Mouse (Mus musculus) testis, adult 2 months (tissue): ENCODE results near the gene Osmr. TPM values are rescaled to one million over a fixed set of nuclear protein-coding genes. Genes with fewer than 3 reads are reported as not detected.

Experiments used
- H3K27ac ChIP-seq: fragments of 200-500 bp; 2 replicates; pipeline ENCODE4 v1.5.1; 2012; ENCODE audit warnings: low read depth, low read length; ENCODE audit not compliant: control insufficient read depth, insufficient read depth
- H3K27me3 ChIP-seq: fragments of 200-500 bp; 2 replicates; pipeline ENCODE4 v1.6.1; 2012; ENCODE audit warnings: mild to moderate bottlenecking, low read length, moderate library complexity; ENCODE audit not compliant: control insufficient read depth, insufficient read depth
- H3K36me3 ChIP-seq: fragments of 200-500 bp; 2 replicates; pipeline ENCODE4 v1.6.1; 2012; ENCODE audit warnings: mild to moderate bottlenecking, low read length; ENCODE audit not compliant: control insufficient read depth, insufficient read depth
- H3K4me1 ChIP-seq: fragments of 200-500 bp; 2 replicates; pipeline ENCODE4 v1.6.1; 2012; ENCODE audit warnings: low read length; ENCODE audit not compliant: control insufficient read depth, insufficient read depth
- H3K4me3 ChIP-seq: fragments of 200-500 bp; 2 replicates; pipeline ENCODE4 v1.5.1; 2012; ENCODE audit warnings: low read depth, mild to moderate bottlenecking, low read length, moderate library complexity, mixed read lengths; ENCODE audit not compliant: control insufficient read depth
- CTCF ChIP-seq: fragments of 200-500 bp; IDR thresholded peaks from 2 replicates; pipeline ENCODE4 v1.5.1; 2012; ENCODE audit warnings: low read depth, mild to moderate bottlenecking, inconsistent platforms, low read length, moderate library complexity; ENCODE audit not compliant: control insufficient read depth, insufficient read depth, insufficient replicate concordance
- POLR2A ChIP-seq: fragments of 200-500 bp; IDR thresholded peaks from 2 replicates; pipeline ENCODE4 v1.6.1; 2012; ENCODE audit warnings: low read depth, mild to moderate bottlenecking, inconsistent platforms, low read length, moderate library complexity; ENCODE audit not compliant: control insufficient read depth
- polyA plus RNA-seq: library from polyadenylated mRNA; depleted of rRNA; stranded (reverse); fragments of >200 nt; gene quantifications from 2 replicates; pipeline ENCODE4 v1.2.3, GENCODE M21; 2012

The Osmr gene
- polyA plus RNA-seq, 1 experiment = 0.90 TPM

GRCm38 (mm10) chr15:6903286-6903975 is 28.7 kb upstream of the Osmr start:
- no peak for TF ChIP-seq POLR2A
- no peak for TF ChIP-seq CTCF
- H3K36me3 ChIP-seq = no peaks in the 10 kb centered on the region
- H3K4me1 ChIP-seq = no peaks in the 10 kb centered on the region; the same call in 1 of the 2 replicates
- H3K27me3 ChIP-seq = no peaks in the 10 kb centered on the region
- H3K27ac ChIP-seq = no peak overlapping the region
- H3K4me3 ChIP-seq = no peak overlapping the region

DNA sequence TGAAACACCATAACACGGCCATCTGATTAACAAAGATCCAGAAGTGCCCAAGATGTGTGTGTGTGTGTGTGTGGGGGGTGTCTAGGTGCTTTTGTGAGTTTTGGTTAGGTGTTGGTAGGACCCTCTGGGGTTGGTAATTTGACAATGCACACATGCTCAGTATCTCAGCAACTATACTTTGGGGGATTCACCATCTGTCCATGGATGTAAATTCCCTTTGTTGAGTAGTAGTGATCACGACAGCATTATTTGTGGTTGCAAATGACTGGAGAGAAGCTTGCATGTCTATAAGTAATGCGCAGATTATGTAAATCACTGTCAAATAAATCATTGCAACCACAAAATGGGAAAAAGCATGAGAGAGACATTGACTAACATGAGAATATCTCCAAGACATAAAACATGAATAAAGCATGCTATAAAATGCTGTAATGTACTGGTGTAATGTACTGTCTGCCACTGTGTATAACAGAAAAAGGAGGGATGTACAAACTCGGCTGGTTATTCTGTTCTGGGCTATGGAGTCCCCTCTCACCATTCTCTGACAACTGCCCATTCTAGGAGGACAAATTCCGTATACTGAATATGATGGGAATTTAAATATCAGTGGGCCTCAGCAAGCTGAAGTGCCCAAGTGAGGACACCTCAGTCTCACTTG is 27.3 kb upstream of the Osmr start:
- H3K27me3 ChIP-seq = no peaks in the 10 kb centered on the region
- no peaks in the 10 kb centered on the region; the same call in 1 of the 2 replicates for H3K4me1 ChIP-seq
- no peak overlapping the region for H3K27ac ChIP-seq
- no peak overlapping the region for H3K4me3 ChIP-seq
- no peaks in the 10 kb centered on the region for H3K36me3 ChIP-seq
- TF ChIP-seq CTCF (no peak), POLR2A (no peak)

DNA sequence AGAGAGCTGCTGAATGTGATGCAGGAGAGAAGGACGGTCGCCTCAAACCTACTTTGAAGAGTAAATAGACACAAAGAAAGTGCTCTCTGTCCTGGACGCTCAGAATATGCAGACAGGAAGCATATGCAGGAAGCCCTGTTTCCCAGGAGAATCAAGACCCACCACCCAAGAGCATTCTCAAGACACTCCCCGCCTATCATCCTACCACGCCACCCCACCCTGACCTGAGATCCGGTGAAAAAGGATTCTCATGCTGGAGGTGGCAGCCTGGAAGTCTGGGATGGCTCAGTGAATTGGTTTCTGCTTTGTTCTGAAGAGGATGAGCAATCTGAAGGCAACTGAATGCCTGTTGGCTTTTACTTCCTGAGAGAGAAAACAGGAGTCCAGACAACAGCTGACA is 26.5 kb upstream of the Osmr start:
- H3K27me3 ChIP-seq = no peaks in the 10 kb centered on the region
- no peak overlapping the region for H3K27ac ChIP-seq
- no peaks in the 10 kb centered on the region for H3K4me1 ChIP-seq
- TF ChIP-seq POLR2A (no peak), CTCF (no peak)
- no peaks in the 10 kb centered on the region for H3K36me3 ChIP-seq
- no peak overlapping the region for H3K4me3 ChIP-seq

DNA sequence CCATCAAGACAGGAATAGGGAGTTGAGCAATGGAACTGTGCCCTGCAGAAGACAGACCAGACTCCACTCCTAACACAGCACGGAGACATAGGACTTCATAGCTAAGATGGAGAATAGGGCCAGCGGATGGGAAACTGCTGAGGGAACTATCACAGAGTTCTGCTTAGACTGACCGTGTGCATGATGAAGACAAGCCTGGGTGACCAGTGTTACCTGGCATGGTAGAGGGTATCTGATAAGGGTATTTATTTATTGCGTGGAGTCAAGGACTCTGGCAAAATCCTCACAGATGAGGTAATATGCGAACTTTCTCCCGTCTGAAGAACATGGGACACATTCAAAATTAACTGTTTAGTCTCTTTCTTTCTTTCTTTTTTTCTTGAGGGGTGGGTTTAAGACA is 9.5 kb upstream of the Osmr start:
- no peak overlapping the region for H3K27ac ChIP-seq
- no peaks in the 10 kb centered on the region for H3K36me3 ChIP-seq
- H3K27me3 ChIP-seq = no peaks in the 10 kb centered on the region
- no peak overlapping the region for H3K4me3 ChIP-seq
- TF ChIP-seq CTCF (no peak), POLR2A (no peak)
- no peaks in the 10 kb centered on the region; the same call in 1 of the 2 replicates for H3K4me1 ChIP-seq

DNA sequence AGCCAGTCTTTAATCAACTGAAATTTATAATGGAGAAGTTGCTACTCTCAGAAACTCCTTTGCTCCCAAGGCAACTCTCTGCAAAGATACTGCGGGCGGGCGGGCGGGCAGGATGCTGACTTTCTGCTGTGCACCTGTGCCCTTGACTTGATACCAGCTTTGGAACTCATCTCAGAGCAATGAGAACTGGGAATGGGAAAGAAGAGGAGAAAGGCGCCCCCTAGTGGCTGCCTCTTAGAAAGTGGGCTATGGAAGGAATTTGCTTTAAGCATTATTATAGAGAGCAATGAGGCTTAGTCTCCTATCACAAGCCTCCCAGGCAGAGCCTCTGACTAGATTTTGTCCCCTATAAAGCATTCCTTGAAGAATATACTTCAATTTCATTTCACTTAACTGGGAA is 9.0 kb upstream of the Osmr start:
- Histone ChIP-seq H3K27ac (no peak overlapping the region), H3K36me3 (no peaks in the 10 kb centered on the region), H3K4me3 (no peak overlapping the region), H3K27me3 (no peaks in the 10 kb centered on the region), H3K4me1 (no peaks in the 10 kb centered on the region; the same call in 1 of the 2 replicates)
- TF ChIP-seq POLR2A (no peak), CTCF (no peak)

GRCm38 (mm10) chr15:6883091-6883490 is 8.3 kb upstream of the Osmr start:
- Histone ChIP-seq H3K4me3 (no peak overlapping the region), H3K36me3 (no peaks in the 10 kb centered on the region), H3K27me3 (no peaks in the 10 kb centered on the region), H3K27ac (no peak overlapping the region; the same call in 1 of the 2 replicates), H3K4me1 (no peaks in the 10 kb centered on the region; the same call in 1 of the 2 replicates)
- no peak for TF ChIP-seq CTCF
- TF ChIP-seq POLR2A = no peak

DNA sequence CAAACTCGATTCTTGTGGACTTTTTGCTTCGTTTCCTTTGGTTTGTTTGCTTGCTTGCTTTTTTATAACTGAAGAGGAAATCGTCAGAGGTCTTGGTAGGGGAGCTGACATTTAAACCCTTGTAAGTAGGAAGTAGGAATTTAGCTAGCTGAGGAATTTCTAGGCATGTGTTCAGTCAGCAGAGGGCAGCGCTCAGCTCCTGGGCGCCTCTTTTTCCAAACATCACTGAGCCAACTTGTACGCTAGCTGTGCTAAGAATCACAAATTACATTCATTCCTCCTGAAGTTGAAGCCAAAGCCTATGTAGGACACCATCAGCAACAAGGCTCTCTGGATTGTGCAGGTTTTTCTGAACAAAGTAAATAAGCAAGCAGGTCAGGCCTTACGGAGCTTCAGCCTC is 7.4 kb upstream of the Osmr start:
- TF ChIP-seq POLR2A (no peak), CTCF (peak; percentile 29; the same call in 1 of the 2 replicates)
- Histone ChIP-seq H3K27me3 (no peaks in the 10 kb centered on the region), H3K4me1 (no peaks in the 10 kb centered on the region; the same call in 1 of the 2 replicates), H3K36me3 (no peaks in the 10 kb centered on the region), H3K4me3 (no peak overlapping the region), H3K27ac (no peak overlapping the region)
